Mouse (Mus musculus): ENCODE measurements at regions not wholly inside any gene's neighbourhood (a gene's known extent, or its start where the extent isn't known, plus 50 kb on each side); places are given as distances from the start of the nearest gene placed in this dataset.

DNA sequence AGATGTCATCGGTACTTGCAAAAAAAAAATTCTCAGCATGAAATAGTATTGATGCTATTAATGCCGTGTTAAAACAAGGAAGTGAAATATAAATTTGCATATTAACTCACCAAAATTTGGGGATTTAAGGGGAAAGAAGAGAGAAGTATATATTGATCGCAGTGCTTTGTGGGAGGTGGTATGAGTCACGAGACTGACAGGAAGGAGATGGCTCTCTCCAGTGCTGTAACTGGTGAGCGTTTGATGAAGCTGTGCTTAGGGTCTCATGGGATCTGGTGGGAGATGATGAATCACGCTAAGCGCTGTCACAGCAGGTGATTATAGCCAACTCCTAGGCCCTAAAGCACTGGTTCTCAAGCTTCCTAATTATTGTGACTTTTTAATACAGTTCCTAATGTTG is 133.8 kb upstream of the Atxn1 start:
- TF ChIP-seq POLR2A (IDR thresholded peaks at IDR 0.05; ENCODE audit: control insufficient read depth, extremely low read depth, insufficient read depth, low read length, poor library complexity), result no peak
- TF ChIP-seq CTCF (IDR thresholded peaks at IDR 0.05; ENCODE audit: borderline replicate concordance, control insufficient read depth, extremely low read depth, insufficient read depth, low read length, poor library complexity), result no peak
